Mouse (Mus musculus) CH12.LX (cell line): ENCODE data around the gene Bpnt1. TPM values are rescaled to one million over a fixed set of nuclear protein-coding genes. Genes with fewer than 3 reads are reported as not detected.
"Not testable (repeated sequence)": the region's sequence is repeated elsewhere in the genome, so short reads cannot be mapped to it uniquely, and the experiment has no call there.

ENCODE experiments used
- DNase-seq: peaks from one replicate; pipeline ENCODE4 v3.0.0-alpha.2; 2013; ENCODE audit errors: extremely low read depth
- H3K27ac ChIP-seq: 2 replicates; pipeline ENCODE4 v1.5.1; 2012; ENCODE audit warnings: low read depth, mild to moderate bottlenecking, control low read depth, moderate library complexity; ENCODE audit not compliant: insufficient read depth
- H3K27me3 ChIP-seq: replicated peaks from 2 replicates; pipeline ENCODE3; 2012; ENCODE audit warnings: inconsistent platforms
- H3K36me3 ChIP-seq, 2 experiments: replicated peaks in 1 of 2; 2 replicates each; pipeline versions ENCODE3 to v1.6.1; 2012; ENCODE audit warnings: inconsistent platforms in 1 of 2, low read length in 1 of 2, mild to moderate bottlenecking in 1 of 2, mixed read lengths in 1 of 2, moderate library complexity in 1 of 2; ENCODE audit not compliant: control insufficient read depth in 1 of 2, insufficient read depth in 1 of 2
- H3K4me1 ChIP-seq, 2 experiments: 2 replicates each; pipeline ENCODE4 v1.6.1; 2012; ENCODE audit warnings: inconsistent platforms in 1 of 2, moderate library complexity in 1 of 2; ENCODE audit not compliant: insufficient read depth in 2 of 2, control insufficient read depth in 1 of 2
- H3K4me2 ChIP-seq: 2 replicates; pipeline ENCODE4 v1.6.1; 2012; ENCODE audit warnings: low read depth, mild to moderate bottlenecking, control low read depth; ENCODE audit not compliant: poor library complexity, insufficient read depth, severe bottlenecking
- H3K4me3 ChIP-seq, 3 experiments: fragments of 150-350 bp in 1 of 3; sonication (generic) in 1 of 3; replicated peaks in 1 of 3; 2 replicates each; pipeline versions ENCODE3 to v1.5.1; 2011 to 2012; ENCODE audit warnings: low read depth in 2 of 3, low read length in 2 of 3, mild to moderate bottlenecking in 2 of 3, moderate library complexity in 2 of 3, control low read depth in 1 of 3, improper control_type of control experiment in 1 of 3, inconsistent platforms in 1 of 3, mixed read lengths in 1 of 3; ENCODE audit not compliant: poor library complexity in 1 of 3
- H3K79me2 ChIP-seq: replicated peaks from 2 replicates; pipeline ENCODE4 v1.6.1; 2012; ENCODE audit warnings: mild to moderate bottlenecking, moderate library complexity; ENCODE audit not compliant: control insufficient read depth, poor library complexity, insufficient read depth, severe bottlenecking; ENCODE audit errors: extremely low read depth
- H3K9ac ChIP-seq: 2 replicates; pipeline ENCODE4 v1.6.1; 2012; ENCODE audit warnings: low read depth, mild to moderate bottlenecking, control low read depth, moderate library complexity; ENCODE audit not compliant: insufficient read depth
- H3K9me3 ChIP-seq: replicated peaks from 2 replicates; pipeline ENCODE3; 2012; ENCODE audit warnings: low read length, inconsistent platforms, mixed read lengths
- BHLHE40 ChIP-seq: IDR thresholded peaks from 2 replicates; pipeline ENCODE4 v1.6.1; 2011; ENCODE audit warnings: mild to moderate bottlenecking, low read depth, low read length, improper control_type of control experiment
- CHD2 ChIP-seq: IDR thresholded peaks from 2 replicates; pipeline ENCODE4 v1.6.1; 2011; ENCODE audit warnings: low read length, improper control_type of control experiment
- CTCF ChIP-seq, 2 experiments: IDR thresholded peaks in 1 of 2; conservative IDR thresholded peaks in 1 of 2; 2 replicates each; pipeline ENCODE4 v1.5.1; 2011 to 2012; ENCODE audit warnings: low read depth in 2 of 2, low read length in 2 of 2, improper control_type of control experiment in 1 of 2, inconsistent platforms in 1 of 2, mild to moderate bottlenecking in 1 of 2, moderate library complexity in 1 of 2
- ETS1 ChIP-seq: conservative IDR thresholded peaks from 2 replicates; pipeline ENCODE4 v1.6.1; 2012; ENCODE audit warnings: low read depth, mild to moderate bottlenecking, inconsistent platforms, low read length, improper control_type of control experiment, moderate library complexity
- MAX ChIP-seq: IDR thresholded peaks from 2 replicates; pipeline ENCODE4 v1.6.1; 2011; ENCODE audit warnings: low read length, improper control_type of control experiment
- MAZ ChIP-seq: IDR thresholded peaks from 2 replicates; pipeline ENCODE4 v1.6.1; 2012; ENCODE audit warnings: low read depth, mild to moderate bottlenecking, inconsistent platforms, low read length, improper control_type of control experiment, moderate library complexity
- MXI1 ChIP-seq: IDR thresholded peaks from 2 replicates; pipeline ENCODE4 v1.6.1; 2011; ENCODE audit warnings: mild to moderate bottlenecking, low read depth, low read length, improper control_type of control experiment
- MYC ChIP-seq: IDR thresholded peaks from 2 replicates; pipeline ENCODE4 v1.6.1; 2011; ENCODE audit warnings: low read depth, mild to moderate bottlenecking, improper control_type of control experiment, low read length
- PAX5 ChIP-seq: IDR thresholded peaks from 2 replicates; pipeline ENCODE4 v1.6.1; 2012; ENCODE audit warnings: low read length, inconsistent platforms, mixed read lengths
- POLR2AphosphoS2 ChIP-seq: IDR thresholded peaks from 2 replicates; pipeline ENCODE4 v1.6.1; 2011; ENCODE audit warnings: low read depth, low read length, improper control_type of control experiment
- TBP ChIP-seq: conservative IDR thresholded peaks from 2 replicates; pipeline ENCODE4 v1.6.1; 2011; ENCODE audit warnings: low read depth, low read length, improper control_type of control experiment
- USF1 ChIP-seq: IDR thresholded peaks from 2 replicates; pipeline ENCODE4 v1.6.1; 2014; ENCODE audit warnings: low read depth, mild to moderate bottlenecking, inconsistent platforms, low read length, improper control_type of control experiment
- ZMIZ1 ChIP-seq: IDR thresholded peaks from 2 replicates; pipeline ENCODE4 v1.6.1; 2012; ENCODE audit warnings: low read depth, mild to moderate bottlenecking, inconsistent platforms, low read length, improper control_type of control experiment
- dilution Hi-C: fragments of 300-500 bp; cut with MboI; formaldehyde crosslinking; loops from 2 replicates; pipeline ENCODE4 v1.14.3; 2020; ENCODE audit warnings: low sequenced_read_pairs; ENCODE audit not compliant: extremely low pct_unique_long_range_greater_than_20kb, extremely low pct_ligation_motif_present
- in situ Hi-C: fragments of 300-500 bp; cut with MboI; formaldehyde crosslinking; loops from 3 replicates; pipeline ENCODE4 v1.14.3; 2019; ENCODE audit warnings: low sequenced_read_pairs, low pct_ligation_motif_present, low pct_unique_long_range_greater_than_20kb, mixed read lengths
- polyA plus RNA-seq: library from polyadenylated mRNA; unstranded; fragments of >175 nt; gene quantifications from 2 replicates; pipeline ENCODE4 v1.2.1, GENCODE M21; 2012; ENCODE audit warnings: low read depth; ENCODE audit not compliant: insufficient read length
- total RNA-seq, 2 experiments: library from RNA; depleted of rRNA; stranded (reverse); fragments of 300-350 nt in 1 of 2; fragments of >200 nt in 1 of 2; gene quantifications; 2 replicates each; pipeline ENCODE4 v1.2.3; 2012 to 2014

Gene Bpnt1
- total and polyA plus RNA-seq, 3 experiments = 38.4 to 71.9 (median 59.4) TPM

DNA sequence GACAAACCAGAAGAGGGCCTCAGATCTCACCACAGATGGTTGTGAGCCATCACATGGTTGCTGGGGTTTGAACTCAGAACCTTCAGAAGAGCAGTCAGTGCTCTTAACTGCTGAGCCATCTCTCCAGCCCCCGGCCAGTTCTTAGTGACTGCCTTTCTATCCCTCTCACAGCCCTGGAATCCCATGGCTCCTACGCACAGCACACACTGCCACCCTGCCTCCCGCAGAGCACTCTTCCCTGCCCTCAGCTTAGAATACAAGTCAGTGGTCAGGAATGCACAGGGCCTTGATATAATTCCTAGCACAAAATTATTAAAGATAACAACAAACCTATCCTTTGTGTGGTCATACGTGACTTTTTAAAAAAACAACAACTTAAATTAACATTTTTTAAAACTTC is 17.4 kb upstream of the Bpnt1 start:
- H3K4me1 ChIP-seq = no peaks in the 10 kb centered on the region
- no peak overlapping the region for H3K9ac ChIP-seq
- H3K4me3 ChIP-seq = no peak overlapping the region
- no peaks in the 10 kb centered on the region for H3K79me2 ChIP-seq
- H3K9me3 ChIP-seq = no peaks in the 10 kb centered on the region
- dilution Hi-C loops (no loop called here), in situ Hi-C loops (no loop called here)
- TF ChIP-seq MAZ (no peak), ETS1 (no peak), ZMIZ1 (no peak), MXI1 (no peak), MAX (no peak), TBP (no peak), CHD2 (no peak)
- no peak for DNase-seq
- H3K27ac ChIP-seq = no peak overlapping the region
- no peaks in the 10 kb centered on the region for H3K27me3 ChIP-seq
- H3K36me3 ChIP-seq = peaks cover 54 to 77% of the 10 kb centered on the region in 2 experiments
- H3K4me2 ChIP-seq = no peak overlapping the region

GRCm38 (mm10) chr1:185315846-185316568 is 15.9 kb upstream of the Bpnt1 start:
- in situ Hi-C loops = no loop called here
- TF ChIP-seq PAX5 = no peak
- TF ChIP-seq TBP = no peak
- no peak for TF ChIP-seq POLR2AphosphoS2
- TF ChIP-seq BHLHE40 = no peak
- Histone ChIP-seq H3K27me3 (no peaks in the 10 kb centered on the region), H3K4me3 (no peak overlapping the region), H3K79me2 (no peaks in the 10 kb centered on the region), H3K36me3 (peaks cover 65 to 83% of the 10 kb centered on the region in 2 experiments), H3K9me3 (no peaks in the 10 kb centered on the region), H3K9ac (no peak overlapping the region), H3K4me1 (no peaks in the 10 kb centered on the region), H3K4me2 (no peak overlapping the region), H3K27ac (no peak overlapping the region)
- DNase-seq = no peak
- dilution Hi-C loops = no loop called here

GRCm38 (mm10) chr1:185327754-185328345 is 4.1 kb upstream of the Bpnt1 start:
- in situ Hi-C loops, H3K79me2 ChIP-seq, DNase-seq, dilution Hi-C loops, H3K27ac ChIP-seq, H3K9me3 ChIP-seq, H3K27me3 ChIP-seq: not testable (repeated sequence)
- TF ChIP-seq USF1 (peak; percentile 11; the same call in 1 of the 2 replicates), CTCF (conservative IDR thresholded peaks at IDR 0.05 in 1 of 2, IDR thresholded peaks at IDR 0.05 in 1 of 2; ENCODE audit: low read depth in 2 of 2, low read length in 2 of 2) (peak in 1 of 2 experiments; percentile 18; a peak in 1 of 4 replicates), MYC (peak; percentile 90)
- peak overlapping the region; percentile 57 for H3K4me2 ChIP-seq
- peak overlapping the region; percentile 85 to 89 (median 89) for H3K4me3 ChIP-seq
- peaks cover 33 to 44% of the 10 kb centered on the region in 2 experiments for H3K36me3 ChIP-seq
- H3K4me1 ChIP-seq = peaks cover 0 to 18% of the 10 kb centered on the region in 2 experiments; a peak in 3 of 4 replicates
- peak overlapping the region; percentile 91 for H3K9ac ChIP-seq
